Mouse (Mus musculus) fat pad, adult 2 months (tissue): Measurements from ENCODE around the gene Cdkn2aip.

Source experiments
- DNase-seq: peaks from one replicate; pipeline ENCODE4 v3.0.0-alpha.2; 2011; ENCODE audit warnings: low read depth, low spot score; ENCODE audit errors: extremely low read depth

The Cdkn2aip gene

GRCm38 (mm10) chr8:47659463-47659862 is 54.3 kb downstream of the Cdkn2aip start:
- no peak for DNase-seq
